Mouse (Mus musculus) midbrain, embryonic 15.5 days (tissue): ENCODE data around the gene Rpap1. TPM values are rescaled to one million over a fixed set of nuclear protein-coding genes. Genes with fewer than 3 reads are reported as not detected.

Experiments used
- polyA plus RNA-seq: library from polyadenylated mRNA; unstranded; fragments of >200 nt; fragmentation: Nextera tagmentation; extraction: Ambion mirVana; gene quantifications from 2 replicates; pipeline ENCODE4 v1.2.1, GENCODE M21; 2015

Rpap1 gene
- polyA plus RNA-seq, 1 experiment from 2014 or later, result 21.3 TPM

Other genes with a start within 250 kb of the Rpap1 start
- 0.48 and 0.74 TPM in 2 replicates for gene Exd1, start 239.9 kb downstream of the Rpap1 start, polyA plus RNA-seq
- 55.6 and 59.4 TPM in 2 replicates for gene Chp1, start 239.8 kb downstream of the Rpap1 start, polyA plus RNA-seq
- gene Nusap1, start 169.2 kb downstream of the Rpap1 start, polyA plus RNA-seq, result 10.1 and 11.6 TPM in 2 replicates
- 3.1 and 4.6 TPM in 2 replicates for gene Oip5, start 169.1 kb downstream of the Rpap1 start, polyA plus RNA-seq
- 37.0 and 37.5 TPM in 2 replicates for gene Ndufaf1, start 124.7 kb downstream of the Rpap1 start, polyA plus RNA-seq
- gene Rtf1, start 112.5 kb downstream of the Rpap1 start, polyA plus RNA-seq, result 50.0 and 62.3 TPM in 2 replicates
- 0.11 and 0.18 TPM in 2 replicates for gene Itpka, start 45.2 kb downstream of the Rpap1 start, polyA plus RNA-seq
- 2.2 and 3.5 TPM in 2 replicates for gene Ltk, start 27.1 kb downstream of the Rpap1 start, polyA plus RNA-seq
- gene Tyro3, start 10.2 kb upstream of the Rpap1 start, polyA plus RNA-seq, result 20.3 and 22.2 TPM in 2 replicates
- 27.8 and 30.7 TPM in 2 replicates for gene Mga, start 109.7 kb upstream of the Rpap1 start, polyA plus RNA-seq
- 9.7 and 9.9 TPM in 2 replicates for gene Mapkbp1, start 185.2 kb upstream of the Rpap1 start, polyA plus RNA-seq
- gene Jmjd7, start 239.9 kb upstream of the Rpap1 start, polyA plus RNA-seq, result 21.9 and 22.6 TPM in 2 replicates
- 6.0 and 7.2 TPM in 2 replicates for gene Gm28042, start 240.0 kb upstream of the Rpap1 start, polyA plus RNA-seq
- 3.9 and 4.6 TPM in 2 replicates for gene Pla2g4b, start 245.9 kb upstream of the Rpap1 start, polyA plus RNA-seq